Mouse (Mus musculus) forebrain, embryonic 12.5 days (tissue): ENCODE results near the gene Sh3rf3. TPM values are rescaled to one million over a fixed set of nuclear protein-coding genes. Genes with fewer than 3 reads are reported as not detected.

Experiments
- ATAC-seq: fragments of 200-750 bp; cut with Nextera tagmentation; 2 replicates; pipeline ENCODE4 v1.8.0; 2017; ENCODE audit warnings: moderate TSS enrichment; ENCODE audit not compliant: low FRiP score
- H3K27ac ChIP-seq: fragments of 300-500 bp; sonication (generic); 2 replicates; pipeline ENCODE4 v1.5.1; 2016; ENCODE audit warnings: mild to moderate bottlenecking
- H3K27me3 ChIP-seq: fragments of 300-500 bp; sonication (generic); 2 replicates; pipeline ENCODE4 v1.6.1; 2016; ENCODE audit warnings: mild to moderate bottlenecking
- H3K36me3 ChIP-seq: fragments of 300-500 bp; sonication (generic); replicated peaks from 2 replicates; pipeline ENCODE4 v1.6.1; 2016; ENCODE audit warnings: mild to moderate bottlenecking
- H3K4me1 ChIP-seq: fragments of 300-500 bp; sonication (generic); 2 replicates; pipeline ENCODE4 v1.6.1; 2016
- H3K4me2 ChIP-seq: fragments of 300-500 bp; sonication (generic); 2 replicates; pipeline ENCODE4 v1.6.1; 2016; ENCODE audit warnings: mild to moderate bottlenecking, moderate library complexity
- H3K4me3 ChIP-seq: fragments of 300-500 bp; sonication (generic); replicated peaks from 2 replicates; pipeline ENCODE4 v1.5.1; 2016; ENCODE audit warnings: mild to moderate bottlenecking
- H3K9ac ChIP-seq: fragments of 300-500 bp; sonication (generic); 2 replicates; pipeline ENCODE4 v1.6.1; 2016; ENCODE audit warnings: mild to moderate bottlenecking
- H3K9me3 ChIP-seq: fragments of 300-500 bp; sonication (generic); 2 replicates; pipeline ENCODE4 v1.6.1; 2016
- WGBS: fragments of 180-500 bp; shearing (Covaris S2); methylation state at CpG from one replicate; pipeline ENCODE4 v1.1.7; 2016; 5-methylcytosine and 5-hydroxymethylcytosine counted together
- microRNA-seq: library from miRNA; unstranded; fragments of <30 nt; microRNA quantifications from one replicate; pipeline ENCODE4, GENCODE M21; 2017
- polyA plus RNA-seq: library from polyadenylated mRNA; unstranded; fragments of >200 nt; fragmentation: Nextera tagmentation; extraction: Ambion mirVana; gene quantifications from 2 replicates; pipeline ENCODE4 v1.2.1, GENCODE M21; 2016

The Sh3rf3 gene
- polyA plus RNA-seq, 1 experiment from 2014 or later, result 3.1 TPM

GRCm38 (mm10) chr10:59171042-59171441, 357.9 kb downstream of the Sh3rf3 start:
- Histone ChIP-seq H3K27me3 (no peaks in the 10 kb centered on the region), H3K4me2 (no peak overlapping the region), H3K9me3 (no peaks in the 10 kb centered on the region), H3K9ac (no peak overlapping the region), H3K4me3 (no peak overlapping the region), H3K27ac (no peak overlapping the region), H3K4me1 (no peaks in the 10 kb centered on the region), H3K36me3 (peaks cover 12% of the 10 kb centered on the region)
- WGBS, result 66% methylated on average over 3 of the region's 3 CpGs
- ATAC-seq, result no peak

GRCm38 (mm10) chr10:59172539-59172938, 359.4 kb downstream of the Sh3rf3 start:
- Histone ChIP-seq H3K4me2 (no peak overlapping the region), H3K27me3 (no peaks in the 10 kb centered on the region), H3K4me1 (no peaks in the 10 kb centered on the region), H3K4me3 (no peak overlapping the region), H3K27ac (no peak overlapping the region), H3K9ac (no peak overlapping the region), H3K36me3 (peaks cover 16% of the 10 kb centered on the region), H3K9me3 (no peaks in the 10 kb centered on the region)
- WGBS, result 93% methylated on average over 1 of the region's 1 CpGs
- ATAC-seq, result no peak

GRCm38 (mm10) chr10:59179620-59180019, 366.5 kb downstream of the Sh3rf3 start:
- ATAC-seq, result no peak
- Histone ChIP-seq H3K4me3 (no peak overlapping the region), H3K27ac (no peak overlapping the region), H3K9ac (no peak overlapping the region), H3K27me3 (no peaks in the 10 kb centered on the region), H3K4me2 (no peak overlapping the region), H3K36me3 (peaks cover 26% of the 10 kb centered on the region), H3K4me1 (no peaks in the 10 kb centered on the region), H3K9me3 (no peaks in the 10 kb centered on the region)
- 94% methylated on average over 3 of the region's 3 CpGs for WGBS

- H3K9me3 ChIP-seq, result no peaks in the 10 kb centered on the region
- no peaks in the 10 kb centered on the region for H3K27me3 ChIP-seq
- no peak overlapping the region for H3K4me2 ChIP-seq
- no peaks in the 10 kb centered on the region for H3K4me1 ChIP-seq
- 83% methylated on average over 3 of the region's 3 CpGs for WGBS
- no peak overlapping the region for H3K9ac ChIP-seq
- no peak for ATAC-seq
- no peak overlapping the region for H3K4me3 ChIP-seq
- peaks cover 19% of the 10 kb centered on the region for H3K36me3 ChIP-seq
- no peak overlapping the region for H3K27ac ChIP-seq
These were observed 369.1 kb downstream of the Sh3rf3 start for GRCm38 (mm10) chr10:59182306-59182705.

Small RNAs within 50 kb of the gene (microRNA-seq; reads per million reads assigned to microRNA genes)
- gene Gm27672, result not detected

Other genes with a start within 250 kb of the Sh3rf3 start
- 0.83 and 0.93 TPM in 2 replicates for gene Edar, start 137.7 kb upstream of the Sh3rf3 start, polyA plus RNA-seq
- not detected in 2 replicates for gene Gm17542, start 95.1 kb upstream of the Sh3rf3 start, polyA plus RNA-seq